Mouse (Mus musculus) lung, embryonic 15.5 days (tissue): ENCODE results near the gene 4930452B06Rik. TPM values are rescaled to one million over a fixed set of nuclear protein-coding genes. Genes with fewer than 3 reads are reported as not detected.

Experiments used
- ATAC-seq: fragments of 200-750 bp; cut with Nextera tagmentation; 2 replicates; pipeline ENCODE4 v1.8.0; 2017; ENCODE audit warnings: moderate number of reproducible peaks, borderline replicate concordance; ENCODE audit not compliant: low FRiP score, low TSS enrichment; ENCODE audit errors: extremely low read depth
- H3K27ac ChIP-seq: fragments of 300-500 bp; sonication (generic); 2 replicates; pipeline ENCODE4 v1.5.1; 2015; ENCODE audit warnings: moderate library complexity, mild to moderate bottlenecking, inconsistent platforms
- H3K27me3 ChIP-seq: fragments of 300-500 bp; sonication (generic); 2 replicates; pipeline ENCODE4 v1.6.1; 2015; ENCODE audit warnings: inconsistent platforms
- H3K36me3 ChIP-seq: fragments of 300-500 bp; sonication (generic); 2 replicates; pipeline ENCODE4 v1.6.1; 2015; ENCODE audit warnings: inconsistent platforms
- H3K4me1 ChIP-seq: fragments of 300-500 bp; sonication (generic); 2 replicates; pipeline ENCODE4 v1.6.1; 2015; ENCODE audit warnings: inconsistent platforms
- H3K4me2 ChIP-seq: fragments of 300-500 bp; sonication (generic); 2 replicates; pipeline ENCODE4 v1.6.1; 2015; ENCODE audit warnings: inconsistent platforms, mild to moderate bottlenecking, moderate library complexity
- H3K4me3 ChIP-seq: fragments of 300-500 bp; sonication (generic); 2 replicates; pipeline ENCODE4 v1.5.1; 2015; ENCODE audit warnings: mild to moderate bottlenecking, inconsistent platforms
- H3K9ac ChIP-seq: fragments of 300-500 bp; sonication (generic); 2 replicates; pipeline ENCODE4 v1.6.1; 2015; ENCODE audit warnings: inconsistent platforms
- H3K9me3 ChIP-seq: fragments of 300-500 bp; sonication (generic); 2 replicates; pipeline ENCODE4 v1.6.1; 2016; ENCODE audit warnings: inconsistent platforms
- WGBS: fragments of 180-500 bp; shearing (Covaris S2); methylation state at CpG from one replicate; pipeline ENCODE4 v1.1.7; 2015; 5-methylcytosine and 5-hydroxymethylcytosine counted together
- polyA plus RNA-seq: library from polyadenylated mRNA; unstranded; fragments of >200 nt; fragmentation: Nextera tagmentation; extraction: Ambion mirVana; gene quantifications from 2 replicates; pipeline ENCODE4 v1.2.1, GENCODE M21; 2015

Gene 4930452B06Rik
- polyA plus RNA-seq, 1 experiment from 2014 or later: 13.1 TPM

- WGBS: 58% methylated on average over 3 of the region's 3 CpGs
- H3K9me3 ChIP-seq: no peaks in the 10 kb centered on the region
- no peaks in the 10 kb centered on the region for H3K4me1 ChIP-seq
- H3K36me3 ChIP-seq: no peaks in the 10 kb centered on the region
- no peaks in the 10 kb centered on the region for H3K27me3 ChIP-seq
- ATAC-seq: no peak
- H3K4me2 ChIP-seq: no peak overlapping the region
- no peak overlapping the region for H3K27ac ChIP-seq
- H3K9ac ChIP-seq: no peak overlapping the region
- H3K4me3 ChIP-seq: no peak overlapping the region
Observed at GRCm38 (mm10) chr14:8476606-8477005, 189.4 kb downstream of the 4930452B06Rik start.

- no peak overlapping the region for H3K4me2 ChIP-seq
- no peaks in the 10 kb centered on the region for H3K9me3 ChIP-seq
- no peaks in the 10 kb centered on the region for H3K4me1 ChIP-seq
- no peak overlapping the region for H3K9ac ChIP-seq
- 84% methylated on average over 5 of the region's 5 CpGs for WGBS
- H3K27me3 ChIP-seq: no peaks in the 10 kb centered on the region
- ATAC-seq: no peak
- H3K27ac ChIP-seq: no peak overlapping the region
- H3K36me3 ChIP-seq: no peaks in the 10 kb centered on the region
- no peak overlapping the region for H3K4me3 ChIP-seq
Observed at GRCm38 (mm10) chr14:8475851-8476250, 190.2 kb downstream of the 4930452B06Rik start.

- Histone ChIP-seq H3K27me3 (no peaks in the 10 kb centered on the region), H3K4me3 (no peak overlapping the region), H3K9me3 (no peaks in the 10 kb centered on the region), H3K4me1 (no peaks in the 10 kb centered on the region), H3K36me3 (no peaks in the 10 kb centered on the region), H3K27ac (no peak overlapping the region), H3K4me2 (no peak overlapping the region), H3K9ac (no peak overlapping the region)
- ATAC-seq: no peak
- WGBS: 63% methylated on average over 2 of the region's 2 CpGs
Observed at GRCm38 (mm10) chr14:8472884-8473283, 193.2 kb downstream of the 4930452B06Rik start.

GRCm38 (mm10) chr14:8464401-8465154 lies 201.5 kb downstream of the 4930452B06Rik start:
- no peak for ATAC-seq
- Histone ChIP-seq H3K4me1 (no peaks in the 10 kb centered on the region), H3K36me3 (no peaks in the 10 kb centered on the region), H3K9me3 (no peaks in the 10 kb centered on the region), H3K27me3 (no peaks in the 10 kb centered on the region), H3K27ac (no peak overlapping the region), H3K4me2 (no peak overlapping the region), H3K9ac (no peak overlapping the region), H3K4me3 (no peak overlapping the region)
- WGBS: 59% methylated on average over 14 of the region's 14 CpGs

GRCm38 (mm10) chr14:8462973-8463372 lies 203.1 kb downstream of the 4930452B06Rik start:
- Histone ChIP-seq H3K4me3 (no peak overlapping the region), H3K4me2 (no peak overlapping the region), H3K9ac (no peak overlapping the region), H3K9me3 (no peaks in the 10 kb centered on the region), H3K36me3 (no peaks in the 10 kb centered on the region), H3K27ac (no peak overlapping the region), H3K4me1 (no peaks in the 10 kb centered on the region), H3K27me3 (no peaks in the 10 kb centered on the region)
- no peak for ATAC-seq
- WGBS: 52% methylated on average over 4 of the region's 4 CpGs

GRCm38 (mm10) chr14:8462321-8462909 lies 203.6 kb downstream of the 4930452B06Rik start:
- H3K27me3 ChIP-seq: no peaks in the 10 kb centered on the region
- ATAC-seq: no peak
- H3K9me3 ChIP-seq: no peaks in the 10 kb centered on the region
- no peaks in the 10 kb centered on the region for H3K36me3 ChIP-seq
- no peak overlapping the region for H3K9ac ChIP-seq
- H3K4me1 ChIP-seq: no peaks in the 10 kb centered on the region
- H3K4me2 ChIP-seq: no peak overlapping the region
- H3K4me3 ChIP-seq: no peak overlapping the region
- 60% methylated on average over 6 of the region's 6 CpGs for WGBS
- no peak overlapping the region for H3K27ac ChIP-seq

- Histone ChIP-seq H3K4me3 (no peak overlapping the region), H3K36me3 (no peaks in the 10 kb centered on the region), H3K4me2 (no peak overlapping the region), H3K27me3 (no peaks in the 10 kb centered on the region), H3K9me3 (no peaks in the 10 kb centered on the region), H3K27ac (no peak overlapping the region), H3K4me1 (no peaks in the 10 kb centered on the region), H3K9ac (no peak overlapping the region)
- no peak for ATAC-seq
- WGBS: 39% methylated on average over 19 of the region's 19 CpGs
Observed at GRCm38 (mm10) chr14:8460226-8461129, 205.6 kb downstream of the 4930452B06Rik start.

- WGBS: 59% methylated on average over 4 of the region's 4 CpGs
- no peak for ATAC-seq
- no peaks in the 10 kb centered on the region for H3K9me3 ChIP-seq
Observed at GRCm38 (mm10) chr14:8459759-8460158, 206.3 kb downstream of the 4930452B06Rik start.

GRCm38 (mm10) chr14:8451117-8451516 lies 214.9 kb downstream of the 4930452B06Rik start:
- no peak overlapping the region for H3K9ac ChIP-seq
- no peaks in the 10 kb centered on the region for H3K36me3 ChIP-seq
- no peak overlapping the region for H3K4me2 ChIP-seq
- ATAC-seq: no peak
- H3K27me3 ChIP-seq: no peaks in the 10 kb centered on the region
- no peaks in the 10 kb centered on the region for H3K9me3 ChIP-seq
- WGBS: 77% methylated on average over 4 of the region's 4 CpGs
- H3K4me1 ChIP-seq: no peaks in the 10 kb centered on the region
- no peak overlapping the region for H3K4me3 ChIP-seq
- H3K27ac ChIP-seq: no peak overlapping the region

More at GRCm38 (mm10) chr14:8459759-8460158, 206.3 kb downstream of the 4930452B06Rik start:
- H3K36me3 ChIP-seq: no peaks in the 10 kb centered on the region
- H3K4me3 ChIP-seq: no peak overlapping the region
- H3K9ac ChIP-seq: no peak overlapping the region
- no peak overlapping the region for H3K4me2 ChIP-seq
- H3K4me1 ChIP-seq: no peaks in the 10 kb centered on the region
- H3K27me3 ChIP-seq: no peaks in the 10 kb centered on the region
- H3K27ac ChIP-seq: no peak overlapping the region

GRCm38 (mm10) chr14:8450342-8450741 lies 215.7 kb downstream of the 4930452B06Rik start:
- Histone ChIP-seq H3K4me3 (no peak overlapping the region), H3K9ac (no peak overlapping the region), H3K27me3 (no peaks in the 10 kb centered on the region), H3K9me3 (no peaks in the 10 kb centered on the region), H3K36me3 (no peaks in the 10 kb centered on the region), H3K4me2 (no peak overlapping the region), H3K4me1 (no peaks in the 10 kb centered on the region), H3K27ac (no peak overlapping the region)
- WGBS: 93% methylated on average over 6 of the region's 6 CpGs
- no peak for ATAC-seq

GRCm38 (mm10) chr14:8449299-8449698 lies 216.7 kb downstream of the 4930452B06Rik start:
- Histone ChIP-seq H3K4me2 (no peak overlapping the region), H3K4me3 (no peak overlapping the region), H3K36me3 (no peaks in the 10 kb centered on the region), H3K27me3 (no peaks in the 10 kb centered on the region), H3K27ac (no peak overlapping the region), H3K4me1 (no peaks in the 10 kb centered on the region), H3K9me3 (no peaks in the 10 kb centered on the region), H3K9ac (no peak overlapping the region)
- no peak for ATAC-seq

- Histone ChIP-seq H3K4me2 (no peak overlapping the region), H3K9me3 (no peaks in the 10 kb centered on the region), H3K27me3 (no peaks in the 10 kb centered on the region), H3K27ac (no peak overlapping the region), H3K9ac (no peak overlapping the region), H3K36me3 (no peaks in the 10 kb centered on the region), H3K4me3 (no peak overlapping the region), H3K4me1 (no peaks in the 10 kb centered on the region)
- ATAC-seq: no peak
- 85% methylated on average over 1 of the region's 1 CpGs for WGBS
Observed at GRCm38 (mm10) chr14:8447352-8447751, 218.7 kb downstream of the 4930452B06Rik start.
